Mouse (Mus musculus) kidney, adult 2 months (tissue): Measurements from ENCODE around the gene Atg10.

Source experiments
- CTCF ChIP-seq: fragments of 200-500 bp; conservative IDR thresholded peaks from 2 replicates; pipeline ENCODE4 v1.5.1; 2011; ENCODE audit warnings: low read depth, mild to moderate bottlenecking, control low read depth, low read length, moderate library complexity, mixed read lengths; ENCODE audit not compliant: insufficient read depth, insufficient read length
- POLR2A ChIP-seq: fragments of 200-500 bp; IDR thresholded peaks from one replicate; pipeline ENCODE4 v1.6.1; 2011; ENCODE audit warnings: low read depth, low read length, control low read depth

GRCm38 (mm10) chr13:91041236-91041635 lies 182.5 kb downstream of the Atg10 start:
- TF ChIP-seq CTCF (no peak), POLR2A (no peak)
